Mouse (Mus musculus): ENCODE results near the gene 1500011B03Rik.

DNA sequence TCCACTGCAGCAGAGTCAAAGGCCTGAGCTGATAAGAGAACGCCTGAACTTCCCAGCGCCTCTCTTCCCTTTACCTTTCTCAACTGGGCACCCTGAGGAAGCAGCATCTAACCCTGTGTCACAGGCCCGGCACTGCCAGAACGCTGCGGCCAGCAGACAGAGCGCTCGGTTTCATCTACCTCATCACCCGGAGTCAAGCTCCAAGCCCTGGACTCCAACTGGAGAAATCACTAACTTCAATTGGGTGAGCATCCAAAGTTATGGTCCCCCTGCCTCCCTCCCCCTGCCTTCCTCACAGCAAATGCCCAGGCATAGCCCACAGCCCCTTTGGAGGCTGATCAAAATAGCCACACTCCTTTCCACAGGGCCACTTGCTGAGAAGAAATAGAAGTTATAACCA lies 56.6 kb downstream of the 1500011B03Rik start:
- TF ChIP-seq CTCF (IDR thresholded peaks at IDR 0.05 in 2 of 3, conservative IDR thresholded peaks at IDR 0.05 in 1 of 3; ENCODE audit: control insufficient read depth in 1 of 3, insufficient read depth in 1 of 3, low read depth in 2 of 3, low read length in 3 of 3, poor library complexity in 1 of 3, severe bottlenecking in 1 of 3) (no peak), MEF2A (IDR thresholded peaks at IDR 0.05; ENCODE audit: extremely low read depth, insufficient replicate concordance, low read depth, low read length, poor library complexity, severe bottlenecking) (no peak)

Measured in MEL (cell line).